Mouse (Mus musculus) right cerebral cortex, postnatal 36 days (tissue): ENCODE results near the gene Spata31d1b.
"Not testable (repeated sequence)": the region's sequence is repeated elsewhere in the genome, so short reads cannot be mapped to it uniquely, and the experiment has no call there.

Experiments used
- DNase-seq, 2 experiments: peaks; one replicate each; pipeline ENCODE4 v3.0.0; 2022; ENCODE audit warnings: low spot score in 2 of 2, mixed read lengths in 1 of 2

The Spata31d1b gene

DNA sequence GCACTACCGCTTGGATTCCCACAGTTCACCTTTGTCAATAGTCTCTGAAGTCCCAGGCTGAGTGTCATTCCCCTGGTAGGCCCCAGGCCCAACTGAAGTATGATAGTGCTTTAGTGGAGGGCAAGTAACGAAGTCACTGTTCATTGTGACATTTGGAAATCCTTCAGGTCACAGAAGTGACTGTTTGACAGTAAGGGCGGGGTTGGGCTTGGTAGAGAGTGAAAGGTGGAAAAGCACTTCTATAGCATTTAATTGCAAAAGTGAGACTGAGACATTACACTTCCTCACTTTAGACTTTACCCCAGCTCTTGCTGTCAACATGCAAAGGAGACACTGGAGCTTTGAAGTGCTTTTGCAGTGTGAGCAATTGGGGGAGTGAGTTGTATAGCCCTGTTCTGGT is 18.1 kb upstream of the Spata31d1b start, which contains the start of gene 4921517D22Rik:
Gene 4921517D22Rik, minus strand, starts transcription at position 101 of the 400 bp plus-strand sequence.
- no peak for DNase-seq

GRCm38 (mm10) chr13:59695781-59696180 is 16.3 kb upstream of the Spata31d1b start:
- no peak for DNase-seq

DNA sequence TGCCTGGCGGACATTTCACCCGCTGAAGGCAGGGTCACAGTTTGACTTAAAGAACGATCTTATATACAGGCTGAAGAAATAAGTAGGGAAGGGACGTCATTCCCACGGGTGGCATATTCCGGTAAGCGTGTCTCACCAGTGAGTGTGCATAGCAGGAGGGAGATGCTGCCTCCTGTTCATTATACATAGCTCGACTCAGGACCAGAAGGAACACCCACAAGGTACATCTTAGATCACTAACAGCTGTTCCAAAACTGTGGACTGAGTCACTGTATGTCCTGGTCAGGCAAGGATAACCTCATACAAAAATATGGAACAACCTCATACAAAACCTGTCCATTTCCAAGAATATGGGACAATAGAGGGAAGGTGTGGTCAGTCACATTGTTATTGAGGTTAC is 13.0 kb upstream of the Spata31d1b start:
- DNase-seq = peak in 1 of 2 experiments; percentile 16

- DNase-seq = not testable (repeated sequence)
These were observed 11.9 kb upstream of the Spata31d1b start for GRCm38 (mm10) chr13:59700137-59700536.

GRCm38 (mm10) chr13:59703514-59703913 is 8.6 kb upstream of the Spata31d1b start:
- peak; percentile 12 to 58 for DNase-seq

DNA sequence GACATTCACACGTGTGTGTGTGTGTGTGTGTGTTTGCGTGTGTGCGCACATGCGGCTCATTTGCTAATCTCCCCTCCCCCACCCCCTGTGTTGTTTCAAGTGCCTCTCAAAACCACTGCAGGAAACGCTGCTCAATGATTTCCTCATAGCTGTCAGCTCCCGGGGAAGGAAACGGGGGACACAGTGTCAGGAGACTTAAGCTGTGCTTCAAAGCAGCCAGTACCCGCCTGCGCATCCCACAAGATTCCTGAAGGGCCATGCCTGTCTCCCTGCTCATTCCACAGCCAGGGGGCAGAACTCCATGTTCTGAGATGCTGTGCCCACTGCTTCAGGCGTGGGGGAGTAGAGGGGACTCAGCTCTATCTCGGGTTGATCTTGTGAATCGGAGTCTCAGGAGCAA is 7.5 kb upstream of the Spata31d1b start:
- peak; percentile 7 to 27 for DNase-seq

DNA sequence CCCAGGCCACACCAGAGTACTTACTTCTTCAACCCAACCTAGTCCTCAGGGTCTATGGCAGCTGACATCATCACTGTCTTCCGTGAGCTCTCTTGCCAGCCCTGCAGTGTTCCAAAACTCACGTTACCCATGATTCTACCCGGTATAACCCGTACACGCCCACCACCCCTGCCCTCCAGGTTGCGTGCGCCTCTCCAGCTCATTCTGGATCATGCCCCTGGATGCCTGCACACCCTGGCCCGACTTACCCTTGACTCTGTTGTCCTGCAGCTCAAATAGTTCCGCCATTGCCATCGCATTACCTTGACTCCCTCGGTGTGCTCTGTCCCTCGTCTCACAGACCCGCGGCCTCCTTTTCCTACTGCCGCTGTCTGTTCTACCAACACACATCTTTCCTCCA is 1.9 kb upstream of the Spata31d1b start, which contains the start of gene Spata31d1a:
Gene Spata31d1a, minus strand, starts transcription at position 101 of the 400 bp plus-strand sequence.
- DNase-seq = no peak

DNA sequence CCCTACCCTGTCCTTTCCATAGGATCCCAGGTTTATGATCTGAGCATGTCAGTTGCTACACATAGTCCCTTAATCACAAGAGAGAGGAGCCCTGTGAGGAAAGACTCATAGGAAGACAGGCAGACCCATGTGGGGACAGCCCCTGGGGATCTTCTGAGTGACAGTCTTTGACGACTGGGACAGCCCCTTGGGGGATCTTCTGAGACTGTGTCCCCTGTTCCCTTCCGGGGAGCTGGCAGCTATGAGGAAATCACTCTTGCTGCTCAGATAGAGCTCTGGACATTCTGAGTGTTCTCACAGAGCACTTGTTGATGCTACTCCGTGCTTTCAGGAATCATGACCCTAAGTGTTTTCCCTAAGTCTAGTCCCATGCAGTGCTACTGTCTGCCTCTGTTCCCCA is 1.6 kb downstream of the Spata31d1b start:
- no peak for DNase-seq

DNA sequence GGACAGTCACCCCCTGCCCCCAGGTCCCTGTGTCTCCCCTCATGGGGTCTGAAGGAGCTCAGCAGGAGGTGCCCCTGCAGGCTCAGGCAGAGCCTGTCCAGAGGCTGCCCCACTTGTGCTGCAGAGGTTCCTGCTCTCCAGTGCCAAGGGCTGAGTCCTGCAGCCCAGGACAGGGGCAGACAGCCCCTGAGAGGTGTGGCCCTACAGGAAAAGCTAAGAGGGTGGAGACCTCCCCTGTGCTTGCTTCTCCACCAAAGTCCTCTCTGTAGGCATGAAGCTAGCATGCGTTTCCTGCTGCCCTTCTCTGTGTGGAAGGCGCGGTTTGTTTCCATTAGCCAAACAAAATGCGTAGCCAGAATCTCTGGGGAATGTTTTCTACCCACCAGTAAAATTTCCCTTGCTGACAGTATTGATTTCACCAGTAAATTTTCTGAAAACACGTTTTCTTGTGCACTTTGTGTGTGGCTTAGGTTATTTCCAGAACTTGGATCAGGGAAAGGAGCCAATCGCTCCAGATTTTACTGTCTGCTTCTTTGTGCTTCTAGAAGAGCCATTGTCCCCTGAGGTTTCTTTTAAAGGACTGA is 6.9 kb downstream of the Spata31d1b start:
- not testable (repeated sequence) for DNase-seq

- DNase-seq = no peak
These were observed 7.4 kb downstream of the Spata31d1b start for GRCm38 (mm10) chr13:59719475-59719874.

DNA sequence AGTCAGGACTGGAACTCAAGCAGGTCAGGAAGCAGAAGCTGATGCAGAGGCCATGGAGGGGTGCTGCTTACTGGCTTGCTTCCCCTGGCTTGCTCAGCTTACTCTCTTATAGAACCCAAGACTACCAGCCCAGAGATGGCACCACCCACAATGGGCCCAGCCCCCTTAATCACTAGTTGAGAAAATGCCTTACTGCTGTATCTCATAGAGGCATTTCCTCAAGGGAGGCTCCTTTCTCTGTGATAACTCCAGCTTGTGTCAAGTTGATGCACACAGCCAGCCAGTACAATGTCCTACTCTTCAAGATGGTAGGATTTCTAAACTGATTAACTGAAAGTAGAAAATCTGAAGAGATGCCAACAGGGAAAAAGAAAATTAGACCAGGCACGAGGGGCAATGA is 10.0 kb downstream of the Spata31d1b start:
- DNase-seq = not testable (repeated sequence)

DNA sequence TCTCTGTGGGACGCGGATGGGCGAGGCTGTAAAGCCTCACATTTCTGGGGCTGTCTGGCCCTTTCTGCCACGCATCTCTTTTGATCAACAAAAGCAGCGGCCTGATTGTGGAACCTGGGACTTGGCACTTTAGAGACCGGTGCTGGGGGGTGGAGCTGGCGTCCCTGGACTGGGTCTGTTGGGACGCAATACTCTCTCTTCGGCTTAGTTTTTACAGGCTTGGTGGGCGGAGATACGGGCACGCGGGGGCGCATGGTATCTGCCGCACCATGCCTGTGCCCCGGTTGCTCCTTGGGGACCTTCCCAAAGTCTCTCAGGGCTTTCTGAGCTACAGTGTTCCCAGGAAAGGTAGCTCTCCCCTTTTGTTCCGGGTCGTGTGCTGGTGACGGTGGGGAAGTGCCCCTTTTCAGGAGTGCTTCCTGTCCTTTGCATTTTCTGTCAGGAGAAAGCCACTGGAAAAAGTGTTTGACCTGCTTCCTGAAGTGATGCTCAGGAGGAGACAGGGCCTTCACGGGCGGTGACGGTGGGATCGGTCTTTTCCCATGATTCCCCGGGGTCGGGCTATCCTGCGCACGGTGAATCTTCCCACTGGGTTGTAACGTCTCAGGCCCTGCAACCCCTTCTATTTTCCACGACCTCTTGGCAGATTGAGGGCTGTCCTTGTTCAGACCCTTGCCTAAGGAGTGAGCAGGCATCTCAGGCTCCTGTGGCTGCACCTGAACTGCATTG is 14.2 kb downstream of the Spata31d1b start:
- DNase-seq = no peak

GRCm38 (mm10) chr13:59728378-59729093 is 16.5 kb downstream of the Spata31d1b start:
- peak; percentile 67 to 70 for DNase-seq

- no peak for DNase-seq
These were observed 19.6 kb downstream of the Spata31d1b start, which contains the start of gene Spata31d1d for GRCm38 (mm10) chr13:59731652-59732051. Gene Spata31d1d (minus strand): TSS chr13:59731752.

DNA sequence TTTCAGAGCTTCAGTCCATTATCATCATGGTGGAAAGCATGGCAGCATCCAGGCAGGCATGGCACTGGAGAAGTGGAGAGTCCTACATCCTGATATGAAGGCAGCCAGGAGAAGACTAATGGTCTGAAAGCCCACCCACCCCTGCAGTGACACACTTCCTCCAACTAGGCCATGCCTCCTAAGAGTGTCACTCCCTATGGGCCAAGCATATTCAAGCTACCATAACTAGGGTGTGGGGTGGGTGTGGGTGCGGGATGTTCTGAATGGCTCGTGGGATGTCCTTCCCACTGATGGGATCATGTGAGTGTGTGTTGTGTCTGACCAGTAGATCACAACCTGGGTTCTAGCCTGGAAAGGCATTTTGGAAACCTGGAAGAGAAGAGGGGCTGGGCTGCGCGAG is 21.9 kb downstream of the Spata31d1b start:
- DNase-seq = no peak

GRCm38 (mm10) chr13:59734347-59734746 is 22.3 kb downstream of the Spata31d1b start:
- not testable (repeated sequence) for DNase-seq

GRCm38 (mm10) chr13:59735190-59735589 is 23.1 kb downstream of the Spata31d1b start:
- no peak for DNase-seq

GRCm38 (mm10) chr13:59738455-59738854 is 26.4 kb downstream of the Spata31d1b start:
- DNase-seq = no peak

DNA sequence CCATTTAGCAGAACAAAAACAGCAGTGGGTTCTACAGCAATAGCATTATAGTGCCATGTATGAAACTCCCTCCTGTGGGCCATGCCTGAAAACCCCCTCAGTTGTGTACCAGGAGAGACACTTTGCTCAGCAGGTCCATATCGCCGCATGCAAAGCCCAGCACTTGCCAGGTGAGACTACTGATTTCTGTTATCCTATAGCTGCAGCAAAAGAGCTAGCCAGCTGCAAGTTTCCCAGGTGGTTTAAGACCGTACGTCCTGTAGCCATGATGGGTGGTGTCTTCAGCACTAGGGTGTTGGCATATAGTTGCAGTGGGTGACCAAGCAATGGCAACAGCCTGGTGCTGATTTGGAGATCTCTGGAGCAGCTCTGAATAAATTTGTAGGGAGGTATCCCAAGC is 27.3 kb downstream of the Spata31d1b start:
- DNase-seq = no peak

DNA sequence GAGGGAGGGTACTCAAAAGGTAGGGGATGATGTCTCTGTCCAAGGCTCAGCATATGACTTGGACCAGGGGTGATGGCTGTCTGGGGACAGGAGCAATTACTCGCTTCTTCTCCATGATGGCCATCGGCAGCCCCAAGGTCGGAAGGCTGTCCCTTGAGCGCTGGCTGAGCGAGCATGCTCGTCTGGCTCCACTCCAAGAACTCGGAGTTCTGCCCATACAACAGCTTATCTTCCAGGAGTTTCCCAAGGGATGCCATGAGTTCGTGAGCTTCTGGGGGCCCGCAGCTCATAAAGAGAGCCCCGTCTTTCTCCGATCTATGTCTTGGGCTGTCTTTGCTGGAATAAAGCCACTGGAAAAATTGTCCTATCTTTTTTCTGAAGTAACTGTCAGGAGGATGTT is 29.0 kb downstream of the Spata31d1b start:
- no peak for DNase-seq

GRCm38 (mm10) chr13:59741697-59742096 is 29.6 kb downstream of the Spata31d1b start:
- no peak for DNase-seq

GRCm38 (mm10) chr13:59745462-59745861 is 33.4 kb downstream of the Spata31d1b start:
- DNase-seq = no peak
